Mouse (Mus musculus): Measurements from ENCODE around the gene Fbxl5.

DNA sequence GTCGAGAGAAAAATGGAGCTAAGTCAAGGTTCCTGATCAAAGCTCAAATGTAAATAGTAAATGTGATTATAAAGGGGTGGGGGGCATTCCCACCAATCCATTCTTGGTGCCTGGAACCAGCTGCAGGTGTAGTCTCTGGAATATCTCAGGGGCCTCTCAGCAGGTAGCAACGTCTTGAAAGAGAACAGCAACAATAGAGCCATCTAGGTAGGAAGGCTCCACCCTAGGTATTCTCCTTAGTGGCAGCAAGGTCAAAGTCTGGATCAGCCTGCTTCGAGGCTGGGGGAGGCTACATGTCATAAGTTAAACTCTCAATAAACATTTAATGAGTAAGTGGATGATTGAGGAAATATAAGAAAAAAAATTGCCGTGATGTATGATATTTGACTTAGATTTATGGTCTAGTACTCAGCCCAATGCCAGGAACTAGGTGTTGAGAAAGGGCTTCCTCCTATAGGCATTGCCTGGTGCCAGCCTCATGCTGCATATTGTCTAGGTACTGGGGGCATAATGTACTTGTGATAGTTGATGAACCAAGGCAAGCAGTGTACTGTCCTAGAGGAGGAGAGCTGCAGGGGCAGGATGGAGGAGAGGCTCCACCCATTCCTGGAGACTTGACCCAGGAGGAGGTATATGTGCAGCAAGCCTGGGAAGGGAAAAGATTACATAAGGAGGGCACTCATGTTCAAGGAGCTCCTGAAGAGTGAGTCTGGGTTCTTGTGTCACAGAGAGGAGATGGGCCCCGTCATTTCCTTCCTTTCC is 39.4 kb upstream of the Fbxl5 start:
- TF ChIP-seq POLR2A (IDR thresholded peaks at IDR 0.05; ENCODE audit: insufficient read depth, low read depth, low read length) (no peak), CTCF (IDR thresholded peaks at IDR 0.05) (no peak), EP300 (IDR thresholded peaks at IDR 0.05; ENCODE audit: insufficient read depth, low read depth, low read length) (no peak)
